Mouse (Mus musculus): ENCODE results near the gene Zfp362. TPM values are rescaled to one million over a fixed set of nuclear protein-coding genes. Genes with fewer than 3 reads are reported as not detected.

The Zfp362 gene
- polyA plus RNA-seq, 1 experiment from 2014 or later: 44.0 TPM

Other genes starting within 250 kb of the Zfp362 start
- 5.7 and 6.0 TPM in 2 replicates for gene Zscan20, start 195.9 kb downstream of the Zfp362 start, polyA plus RNA-seq (2015; fragmentation: Nextera tagmentation; extraction: Ambion mirVana)
- gene Tlr12, start 187.4 kb downstream of the Zfp362 start, polyA plus RNA-seq (2015; fragmentation: Nextera tagmentation; extraction: Ambion mirVana): 1.0 and 1.6 TPM in 2 replicates
- 30.0 and 36.1 TPM in 2 replicates for gene Phc2, start 151.3 kb downstream of the Zfp362 start, polyA plus RNA-seq (2015; fragmentation: Nextera tagmentation; extraction: Ambion mirVana)
- gene A3galt2, start 50.7 kb downstream of the Zfp362 start, polyA plus RNA-seq (2015; fragmentation: Nextera tagmentation; extraction: Ambion mirVana): 0.23 and 0.58 TPM in 2 replicates
- 11.3 and 15.9 TPM in 2 replicates for gene Trim62, start 77.5 kb upstream of the Zfp362 start, polyA plus RNA-seq (2015; fragmentation: Nextera tagmentation; extraction: Ambion mirVana)
- 17.4 and 21.3 TPM in 2 replicates for gene Azin2, start 156.4 kb upstream of the Zfp362 start, polyA plus RNA-seq (2015; fragmentation: Nextera tagmentation; extraction: Ambion mirVana)
- 102 and 108 TPM in 2 replicates for gene Ak2, start 185.9 kb upstream of the Zfp362 start, polyA plus RNA-seq (2015; fragmentation: Nextera tagmentation; extraction: Ambion mirVana)

All from midbrain, embryonic 13.5 days (tissue).